Mouse (Mus musculus): ENCODE measurements around the gene Zfp639.

Zfp639 gene

DNA sequence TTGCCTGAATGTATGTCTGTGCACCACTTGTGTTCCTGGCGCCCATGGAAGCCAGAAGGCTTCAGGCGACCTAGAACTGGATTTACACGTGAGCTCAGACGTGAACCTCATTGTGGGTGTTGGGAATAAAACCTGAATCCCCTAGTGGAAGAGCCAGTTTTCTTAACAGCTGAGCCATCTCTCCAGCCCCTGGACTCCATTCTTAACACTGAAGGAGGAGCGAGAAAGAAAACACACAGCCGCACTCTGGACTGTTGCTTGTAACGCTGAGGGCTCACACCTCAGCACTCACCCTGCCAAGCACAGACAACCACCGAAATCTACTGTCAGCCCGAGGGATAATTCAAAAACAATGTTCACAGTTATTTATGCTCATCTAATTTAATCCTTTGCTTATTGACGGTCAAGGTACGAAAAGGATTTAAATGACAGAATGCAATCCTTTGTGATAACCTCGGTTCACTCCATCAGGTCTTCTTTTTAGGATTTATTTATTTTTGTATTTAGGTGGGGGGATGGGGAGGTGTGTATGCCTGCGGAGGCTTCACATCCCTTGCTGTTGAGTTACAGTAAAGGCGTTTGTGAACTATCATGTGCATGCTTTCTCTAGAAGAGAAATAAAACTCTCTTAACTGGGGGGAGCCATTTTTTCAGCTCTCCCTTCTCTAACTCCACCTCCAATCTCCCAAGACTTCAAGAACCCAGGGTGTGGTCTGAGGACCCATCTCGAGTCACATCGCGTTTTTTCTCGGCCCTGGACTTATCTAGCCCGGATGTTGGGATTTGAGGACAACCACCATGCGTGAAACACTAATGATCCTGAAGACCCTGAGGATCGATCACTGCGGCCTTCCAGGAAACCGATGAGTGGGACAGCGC, at the start of gene Zfp639:
Zfp639 (plus strand) TSS at position 764 of the 879 bp plus-strand sequence.
- peak; percentile 94 for DNase-seq (ENCODE audit: low read depth, low spot score)

- DNase-seq (ENCODE audit: low read depth, low spot score): no peak
These were observed 42.7 kb upstream of the Zfp639 start for GRCm38 (mm10) chr3:32467321-32467720.

DNA sequence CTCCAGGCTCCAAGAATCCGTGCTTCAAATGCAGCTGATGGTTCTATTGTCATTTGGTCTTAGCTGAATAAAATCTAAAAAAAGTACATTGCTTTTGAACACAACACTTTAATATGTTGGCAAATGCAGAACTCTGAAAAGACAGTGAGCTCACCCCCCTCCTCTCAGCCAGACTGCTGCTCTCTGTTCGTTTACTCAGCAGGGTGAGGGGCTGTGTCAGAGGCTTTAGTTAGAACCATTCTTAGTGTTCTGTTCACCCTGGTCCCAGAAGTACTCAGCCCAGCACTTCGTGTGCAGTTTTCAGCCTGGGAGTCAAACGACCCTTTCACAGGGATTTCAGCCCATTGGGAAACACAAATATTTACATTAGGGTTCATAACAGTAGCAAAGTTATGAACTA, 41.6 kb upstream of the Zfp639 start:
- DNase-seq (ENCODE audit: low read depth, low spot score): no peak

GRCm38 (mm10) chr3:32470449-32470848, 39.6 kb upstream of the Zfp639 start:
- DNase-seq (ENCODE audit: low read depth, low spot score): no peak

DNA sequence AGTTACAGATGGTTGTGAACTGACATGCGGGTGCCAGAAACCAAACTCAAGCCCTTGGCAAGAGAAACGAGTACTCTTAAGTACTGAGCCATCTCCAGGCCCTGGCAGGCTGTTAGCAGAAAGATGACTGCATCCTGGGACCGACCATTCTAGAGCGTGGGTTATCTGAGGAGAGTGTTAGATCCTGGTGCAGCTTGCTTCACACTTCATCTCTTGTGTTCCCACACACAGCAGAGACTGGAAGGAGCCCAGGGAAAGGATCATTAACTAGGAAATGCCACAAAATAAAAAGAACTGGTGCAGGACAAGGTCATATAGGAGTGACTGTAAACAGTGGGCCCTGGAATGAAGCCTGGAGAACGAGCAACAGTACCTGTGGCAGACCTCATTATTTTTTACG, 39.0 kb upstream of the Zfp639 start:
- no peak for DNase-seq (ENCODE audit: low read depth, low spot score)

DNA sequence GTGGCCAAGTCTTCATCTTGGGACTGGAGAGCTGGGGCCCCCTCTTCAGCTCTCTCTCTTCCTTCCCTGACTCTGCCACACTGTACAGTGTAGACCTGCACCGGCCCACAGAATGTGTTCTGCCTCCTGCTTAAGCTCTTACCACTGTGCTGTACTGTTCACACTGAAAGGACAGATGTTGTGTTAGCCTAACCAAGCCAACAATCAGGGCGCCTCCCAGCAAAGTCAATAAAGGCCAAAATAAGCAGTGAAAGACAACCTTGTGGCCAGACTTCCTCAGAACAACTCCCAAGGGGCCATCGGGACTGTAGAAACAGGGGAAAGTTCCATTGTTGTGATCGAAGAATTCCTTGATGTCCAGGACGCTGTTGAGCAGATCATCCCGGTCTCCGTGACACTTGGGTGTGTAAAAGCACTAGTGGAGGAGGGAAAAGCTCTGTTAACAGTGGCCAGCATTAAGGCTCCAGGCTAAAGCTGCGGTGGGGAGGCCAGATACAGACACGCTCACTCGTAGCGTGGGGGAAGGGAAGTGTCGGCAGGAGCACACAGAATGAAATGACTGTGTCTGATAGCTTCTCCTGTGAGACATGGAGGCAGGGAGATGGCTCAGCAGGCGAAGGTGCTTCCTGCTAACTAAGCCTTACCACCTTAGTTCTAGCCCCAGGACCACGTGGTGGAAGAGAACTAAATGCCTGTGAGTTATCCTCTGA, 37.7 kb upstream of the Zfp639 start:
- no peak for DNase-seq (ENCODE audit: low read depth, low spot score)

DNA sequence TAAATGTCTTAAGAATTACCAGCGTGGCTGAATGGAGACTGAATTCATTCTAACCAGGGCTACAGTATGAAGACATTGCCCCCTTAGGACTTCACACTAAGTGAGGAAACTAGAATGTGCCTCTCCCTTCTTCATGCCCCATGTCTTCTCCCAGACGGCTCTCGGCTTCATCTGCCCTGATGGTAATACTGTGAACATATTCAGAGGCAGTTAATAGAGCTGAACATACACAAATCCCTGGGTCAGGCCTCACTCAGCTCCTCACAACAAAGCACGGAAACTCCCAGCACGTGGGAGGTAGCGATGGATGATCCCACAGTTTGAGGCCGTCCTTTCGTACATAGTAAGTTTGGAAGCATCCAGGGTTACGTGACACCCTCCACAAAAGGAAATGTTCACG, 36.9 kb upstream of the Zfp639 start:
- no peak for DNase-seq (ENCODE audit: low read depth, low spot score)

GRCm38 (mm10) chr3:32479961-32480360, 30.1 kb upstream of the Zfp639 start:
- no peak for DNase-seq (ENCODE audit: low read depth, low spot score)

DNA sequence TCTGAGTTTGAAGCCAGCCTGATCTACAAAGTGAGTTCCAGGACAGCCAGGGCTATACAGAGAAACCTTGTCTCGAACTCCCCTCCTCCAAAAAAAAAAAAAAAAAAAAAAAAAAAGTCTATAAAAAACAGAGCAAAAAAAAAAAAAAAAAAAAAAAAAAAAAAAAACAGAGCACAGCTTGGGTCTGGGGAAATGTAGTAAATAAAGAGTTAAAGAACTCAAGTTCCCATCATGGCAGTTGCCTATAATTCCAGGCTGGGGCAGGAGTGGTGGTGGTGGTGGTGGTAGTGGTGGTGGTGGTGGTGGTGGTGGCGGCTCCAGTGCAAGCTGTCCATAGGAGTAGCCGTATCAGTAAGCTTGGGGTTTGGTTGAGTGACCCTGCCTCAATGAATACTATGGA, 27.0 kb upstream of the Zfp639 start:
- no peak for DNase-seq (ENCODE audit: low read depth, low spot score)

GRCm38 (mm10) chr3:32486543-32486942, 23.5 kb upstream of the Zfp639 start:
- DNase-seq (ENCODE audit: low read depth, low spot score): no peak

GRCm38 (mm10) chr3:32488172-32488571, 21.9 kb upstream of the Zfp639 start:
- DNase-seq (ENCODE audit: low read depth, low spot score): no peak

DNA sequence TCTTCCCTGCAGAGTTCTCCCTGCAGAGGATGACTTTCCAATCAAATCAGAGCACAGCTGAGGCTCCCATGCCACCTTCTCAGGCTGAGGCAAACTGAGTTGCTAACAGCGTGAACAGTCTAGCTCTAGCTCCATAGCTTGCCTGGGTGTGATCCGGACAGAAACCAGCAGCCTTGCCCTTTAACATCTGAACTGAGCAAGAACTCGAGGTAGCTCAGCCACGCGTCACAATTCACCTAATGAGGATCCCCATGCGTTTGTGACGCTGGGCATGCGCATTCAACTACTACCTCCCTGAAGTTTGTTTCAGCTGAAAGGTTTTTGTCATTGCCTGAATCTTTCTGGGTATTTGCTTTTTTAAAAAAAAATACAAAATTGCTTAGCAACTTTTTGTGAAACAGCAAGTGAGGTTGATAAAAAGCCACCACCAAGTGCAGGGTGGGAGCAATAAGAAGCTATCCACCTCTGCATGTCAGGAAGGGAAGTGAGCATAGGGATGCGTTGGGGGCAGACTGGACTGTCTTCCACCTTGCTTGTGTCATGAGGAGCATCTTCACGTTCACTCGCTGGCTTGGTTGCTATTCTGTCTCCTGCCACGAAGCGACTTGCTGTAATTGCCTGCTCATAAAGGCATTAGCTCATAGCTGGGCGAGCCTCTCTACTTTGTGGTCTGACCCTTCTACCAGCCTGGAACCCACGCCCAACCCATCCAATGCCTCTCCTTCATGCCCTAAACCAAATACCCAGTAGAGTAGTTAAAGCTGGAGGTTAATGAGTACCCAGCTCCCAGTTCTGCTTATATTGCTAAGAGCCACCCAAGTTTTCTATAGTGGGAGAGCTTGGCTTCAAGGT, 19.8 kb upstream of the Zfp639 start:
- peak; percentile 28 for DNase-seq (ENCODE audit: low read depth, low spot score)

- no peak for DNase-seq (ENCODE audit: low read depth, low spot score)
These were observed 19.1 kb upstream of the Zfp639 start for GRCm38 (mm10) chr3:32490928-32491315.

GRCm38 (mm10) chr3:32492097-32493090, 17.7 kb upstream of the Zfp639 start, which contains the start of gene Kcnmb3:
TSS of gene Kcnmb3 (minus strand) at chr3:32492231.
- no peak for DNase-seq (ENCODE audit: low read depth, low spot score)

DNA sequence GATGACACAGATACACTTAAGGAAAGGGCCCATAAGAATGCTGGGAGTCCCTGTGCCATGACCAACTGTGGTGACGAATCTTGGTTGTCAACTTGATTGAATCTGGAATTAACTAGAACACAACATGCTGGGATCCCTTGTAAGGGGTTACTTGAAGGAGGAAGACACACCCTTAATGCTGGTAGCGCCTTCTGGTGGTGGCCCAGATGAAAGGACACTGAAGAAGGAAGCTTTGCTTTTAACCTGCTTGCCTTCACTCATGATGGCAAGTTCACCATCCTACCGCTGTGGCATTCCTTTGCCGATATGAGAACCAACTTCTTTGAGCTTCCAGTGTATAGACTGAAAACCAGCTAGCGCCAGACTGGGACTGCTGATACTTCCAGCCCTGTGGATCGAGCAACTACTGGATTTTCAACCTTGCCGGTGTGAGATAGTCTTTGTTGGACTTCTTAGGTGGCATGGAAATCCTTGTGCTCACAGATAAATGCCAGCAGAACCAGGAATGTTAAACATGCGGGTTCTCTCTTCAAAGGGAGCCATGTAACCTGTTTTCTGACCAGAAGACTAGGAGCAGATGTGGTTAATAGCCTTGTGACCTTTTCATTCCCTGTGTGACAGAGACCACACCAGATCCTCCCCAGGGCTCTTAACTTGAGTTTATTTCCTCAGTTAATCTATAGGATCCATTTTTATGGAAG, 15.5 kb upstream of the Zfp639 start:
- peak; percentile 60 for DNase-seq (ENCODE audit: low read depth, low spot score)

DNA sequence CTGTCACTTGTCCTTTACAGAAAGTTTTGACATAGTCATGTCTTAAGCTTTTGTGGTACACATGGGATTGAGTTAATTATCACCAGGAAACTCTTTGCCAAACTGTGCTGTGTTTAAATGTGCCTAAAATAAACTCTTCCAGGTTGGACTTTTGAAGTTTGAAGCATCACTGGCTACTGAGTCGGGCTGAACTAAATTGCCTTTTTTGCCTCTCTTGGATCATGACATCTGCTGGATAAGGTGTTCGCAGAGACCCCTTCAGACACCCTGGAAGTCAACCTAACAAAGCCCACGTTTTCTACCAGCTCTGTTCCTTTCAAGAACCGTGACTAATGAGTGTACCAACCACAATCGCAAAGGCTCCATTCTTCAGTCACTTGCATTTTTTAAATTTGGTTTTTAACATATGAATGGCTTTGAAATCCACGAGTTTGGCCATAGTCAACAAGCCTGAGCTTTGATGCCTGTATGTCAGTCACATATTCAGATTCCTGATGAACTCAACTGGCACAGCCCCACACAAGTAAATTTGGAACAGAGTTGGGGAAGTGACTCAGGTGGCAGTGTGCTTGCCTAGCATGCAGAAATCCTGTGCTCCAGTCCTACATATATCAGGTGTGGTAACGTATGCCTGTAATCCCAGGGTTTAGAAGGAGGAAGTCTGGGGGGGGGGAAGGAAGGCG, 14.8 kb upstream of the Zfp639 start:
- DNase-seq (ENCODE audit: low read depth, low spot score): no peak

DNA sequence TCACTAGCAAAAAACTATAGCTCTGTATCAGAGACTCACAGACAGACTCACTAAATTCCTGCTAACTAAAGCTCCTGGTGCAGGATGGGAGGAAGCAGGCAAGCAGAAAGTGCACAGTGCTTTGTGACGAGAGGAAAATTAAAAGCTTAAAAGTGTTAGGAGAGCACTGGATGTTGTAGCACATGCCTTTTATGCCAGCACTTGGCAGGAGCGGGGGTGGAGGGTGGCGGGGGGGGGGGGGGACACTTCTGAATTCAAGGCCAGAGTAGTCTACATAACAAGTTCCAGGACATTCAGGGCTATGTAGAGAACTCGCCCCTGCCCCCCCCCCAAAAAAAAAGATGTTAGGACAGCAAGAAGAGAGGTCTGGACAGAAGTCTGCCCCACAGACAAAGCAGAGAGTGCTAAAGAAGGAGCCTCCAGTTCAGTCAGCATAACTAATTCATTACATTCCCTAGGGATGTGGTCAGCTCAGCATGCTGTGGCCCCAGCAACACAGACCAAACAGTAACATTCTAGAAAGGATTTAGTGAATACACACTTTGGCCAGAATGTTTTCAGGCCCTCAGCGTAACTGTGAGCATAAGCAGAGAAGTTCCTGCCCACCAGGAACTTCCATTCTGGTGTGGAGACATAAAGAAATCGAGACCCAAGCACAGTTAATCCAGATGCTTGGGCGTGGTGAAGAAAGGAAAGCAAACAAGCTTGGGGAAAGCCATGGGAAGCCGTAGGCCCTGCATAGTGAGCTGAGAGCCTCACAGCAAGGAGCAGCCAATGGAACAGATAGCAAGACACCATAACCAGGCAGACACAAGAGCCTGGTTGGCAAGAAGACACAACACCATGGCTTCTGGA, 14.0 kb upstream of the Zfp639 start:
- DNase-seq (ENCODE audit: low read depth, low spot score): no peak

GRCm38 (mm10) chr3:32496711-32497070, 13.4 kb upstream of the Zfp639 start:
- DNase-seq (ENCODE audit: low read depth, low spot score): no peak

DNA sequence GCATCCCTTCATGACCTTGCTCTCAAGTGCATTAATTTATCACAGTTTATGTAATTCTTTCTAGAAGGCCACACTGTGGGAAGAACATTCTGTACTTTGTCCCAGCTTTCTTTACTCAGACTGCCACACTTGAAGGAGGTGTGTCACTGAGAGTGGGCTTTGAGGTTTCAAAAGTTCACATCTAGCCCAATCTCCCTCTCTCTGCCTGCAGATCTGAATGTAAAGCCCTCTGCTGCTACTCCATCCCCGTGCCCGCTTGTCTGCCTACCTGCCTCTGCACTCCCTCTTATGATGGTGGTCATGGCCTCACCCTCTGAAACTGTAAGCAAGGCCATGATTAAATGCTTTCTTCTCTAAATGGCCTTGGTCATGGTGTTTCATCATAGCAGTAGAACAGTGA, 9.7 kb upstream of the Zfp639 start:
- DNase-seq (ENCODE audit: low read depth, low spot score): no peak
